Mouse (Mus musculus) MEL (cell line): ENCODE measurements around the gene Gprc5d. TPM values are rescaled to one million over a fixed set of nuclear protein-coding genes. Genes with fewer than 3 reads are reported as not detected.

ENCODE experiments used
- DNase-seq: peaks from one replicate; pipeline ENCODE4 v3.0.0; 2011; ENCODE audit warnings: low read depth, low spot score
- H3K27ac ChIP-seq: 2 replicates; pipeline ENCODE4 v1.5.1; 2012; ENCODE audit warnings: low read depth, mild to moderate bottlenecking, control low read depth, low read length, moderate library complexity; ENCODE audit not compliant: control insufficient read depth
- H3K27me3 ChIP-seq, 2 experiments: fragments of 150-350 bp in 1 of 2; sonication (generic) in 1 of 2; 2 replicates each; pipeline ENCODE4 v1.6.1; 2012; ENCODE audit warnings: low read length in 2 of 2, mild to moderate bottlenecking in 2 of 2, improper control_type of control experiment in 1 of 2, moderate library complexity in 1 of 2; ENCODE audit not compliant: insufficient read depth in 2 of 2, control insufficient read depth in 1 of 2
- H3K36me3 ChIP-seq, 2 experiments: 2 replicates each; pipeline ENCODE4 v1.6.1; 2012 to 2014; ENCODE audit warnings: low read length in 2 of 2, improper control_type of control experiment in 1 of 2, inconsistent platforms in 1 of 2, mild to moderate bottlenecking in 1 of 2; ENCODE audit not compliant: insufficient read depth in 2 of 2, control insufficient read depth in 1 of 2
- H3K4me1 ChIP-seq, 2 experiments: fragments of 150-350 bp in 1 of 2; sonication (generic) in 1 of 2; 2 replicates each; pipeline ENCODE4 v1.6.1; 2012; ENCODE audit warnings: low read length in 2 of 2, improper control_type of control experiment in 1 of 2, mild to moderate bottlenecking in 1 of 2; ENCODE audit not compliant: insufficient read depth in 2 of 2, control insufficient read depth in 1 of 2
- H3K4me3 ChIP-seq, 2 experiments: fragments of 150-350 bp in 1 of 2; sonication (generic) in 1 of 2; 2 replicates each; pipeline ENCODE4 v1.5.1; 2012; ENCODE audit warnings: low read depth in 2 of 2, low read length in 2 of 2, mild to moderate bottlenecking in 2 of 2, moderate library complexity in 2 of 2, control low read depth in 1 of 2, improper control_type of control experiment in 1 of 2; ENCODE audit not compliant: control insufficient read depth in 1 of 2, insufficient read depth in 1 of 2
- H3K79me2 ChIP-seq: 2 replicates; pipeline ENCODE4 v1.6.1; 2012; ENCODE audit warnings: mild to moderate bottlenecking, low read length, moderate library complexity; ENCODE audit not compliant: control insufficient read depth, poor library complexity, insufficient read depth
- H3K9ac ChIP-seq: 2 replicates; pipeline ENCODE4 v1.6.1; 2012; ENCODE audit warnings: low read depth, mild to moderate bottlenecking, control low read depth, low read length, moderate library complexity; ENCODE audit not compliant: control insufficient read depth, poor library complexity, severe bottlenecking
- H3K9me3 ChIP-seq: fragments of 150-350 bp; sonication (generic); replicated peaks from 2 replicates; pipeline ENCODE4 v1.6.1; 2012; ENCODE audit warnings: mild to moderate bottlenecking, low read length, improper control_type of control experiment, moderate library complexity; ENCODE audit not compliant: insufficient read depth
- CHD1 ChIP-seq: IDR thresholded peaks from 2 replicates; pipeline ENCODE4 v1.6.1; 2012; ENCODE audit warnings: low read depth, mild to moderate bottlenecking, inconsistent platforms, low read length, improper control_type of control experiment
- CHD2 ChIP-seq: IDR thresholded peaks from 2 replicates; pipeline ENCODE4 v1.6.1; 2011; ENCODE audit warnings: low read length, improper control_type of control experiment
- CTCF ChIP-seq, 3 experiments: IDR thresholded peaks in 2 of 3; conservative IDR thresholded peaks in 1 of 3; 2 replicates each; pipeline ENCODE4 v1.5.1; 2011 to 2012; ENCODE audit warnings: low read length in 3 of 3, low read depth in 2 of 3, mild to moderate bottlenecking in 2 of 3, improper control_type of control experiment in 1 of 3, inconsistent platforms in 1 of 3, mixed read lengths in 1 of 3, moderate library complexity in 1 of 3; ENCODE audit not compliant: control insufficient read depth in 1 of 3, insufficient read depth in 1 of 3, poor library complexity in 1 of 3, severe bottlenecking in 1 of 3
- ELF1 ChIP-seq: IDR thresholded peaks from 2 replicates; pipeline ENCODE4 v1.6.1; 2014; ENCODE audit warnings: low read depth, mild to moderate bottlenecking, inconsistent platforms, low read length, improper control_type of control experiment, moderate library complexity
- EP300 ChIP-seq, 2 experiments: IDR thresholded peaks; 2 replicates each; pipeline ENCODE4 v1.6.1; 2011; ENCODE audit warnings: improper control_type of control experiment in 2 of 2, low read length in 2 of 2, low read depth in 1 of 2, mild to moderate bottlenecking in 1 of 2
- GABPA ChIP-seq: IDR thresholded peaks from 2 replicates; pipeline ENCODE4 v1.6.1; 2012; ENCODE audit warnings: low read depth, mild to moderate bottlenecking, inconsistent platforms, low read length, improper control_type of control experiment, moderate library complexity
- GATA1 ChIP-seq: IDR thresholded peaks from 2 replicates; pipeline ENCODE4 v1.6.1; 2011; ENCODE audit warnings: low read depth, low read length, improper control_type of control experiment
- HCFC1 ChIP-seq: IDR thresholded peaks from 2 replicates; pipeline ENCODE4 v1.6.1; 2012; ENCODE audit warnings: low read depth, mild to moderate bottlenecking, inconsistent platforms, low read length, improper control_type of control experiment, moderate library complexity
- JUND ChIP-seq: IDR thresholded peaks from 2 replicates; pipeline ENCODE4 v1.6.1; 2011; ENCODE audit warnings: low read depth, mild to moderate bottlenecking, improper control_type of control experiment, low read length
- MAFK ChIP-seq: IDR thresholded peaks from 2 replicates; pipeline ENCODE4 v1.6.1; 2011; ENCODE audit warnings: low read depth, mild to moderate bottlenecking, low read length, improper control_type of control experiment, borderline replicate concordance
- MAX ChIP-seq: IDR thresholded peaks from 2 replicates; pipeline ENCODE4 v1.6.1; 2011; ENCODE audit warnings: low read length, improper control_type of control experiment
- MEF2A ChIP-seq: IDR thresholded peaks from 2 replicates; pipeline ENCODE4 v1.6.1; 2014; ENCODE audit warnings: low read depth, mild to moderate bottlenecking, inconsistent platforms, low read length, improper control_type of control experiment; ENCODE audit not compliant: poor library complexity, insufficient replicate concordance, severe bottlenecking; ENCODE audit errors: extremely low read depth
- MXI1 ChIP-seq: IDR thresholded peaks from 2 replicates; pipeline ENCODE4 v1.6.1; 2011; ENCODE audit warnings: mild to moderate bottlenecking, low read depth, low read length, improper control_type of control experiment
- MYB ChIP-seq: IDR thresholded peaks from 2 replicates; pipeline ENCODE4 v1.6.1; 2011; ENCODE audit warnings: mild to moderate bottlenecking, low read depth, low read length, improper control_type of control experiment
- NELFE ChIP-seq: IDR thresholded peaks from 2 replicates; pipeline ENCODE4 v1.6.1; 2011; ENCODE audit warnings: low read depth, low read length, improper control_type of control experiment
- NRF1 ChIP-seq: IDR thresholded peaks from 2 replicates; pipeline ENCODE4 v1.6.1; 2014; ENCODE audit warnings: low read depth, mild to moderate bottlenecking, inconsistent platforms, low read length, improper control_type of control experiment, moderate library complexity; ENCODE audit not compliant: poor library complexity, insufficient read depth, severe bottlenecking
- POLR2A ChIP-seq, 2 experiments: IDR thresholded peaks; 2 replicates each; pipeline ENCODE4 v1.6.1; 2011 to 2012; ENCODE audit warnings: low read length in 2 of 2, mild to moderate bottlenecking in 2 of 2, control low read depth in 1 of 2, improper control_type of control experiment in 1 of 2, low read depth in 1 of 2, moderate library complexity in 1 of 2; ENCODE audit not compliant: control insufficient read depth in 1 of 2, insufficient read depth in 1 of 2, poor library complexity in 1 of 2
- POLR2AphosphoS2 ChIP-seq: IDR thresholded peaks from 2 replicates; pipeline ENCODE4 v1.6.1; 2011; ENCODE audit warnings: low read length, improper control_type of control experiment
- POLR2AphosphoS5 ChIP-seq: IDR thresholded peaks from 2 replicates; pipeline ENCODE4 v1.6.1; 2012; ENCODE audit warnings: low read depth, borderline replicate concordance, mild to moderate bottlenecking, inconsistent platforms, low read length, moderate library complexity, mixed read lengths
- RAD21 ChIP-seq: IDR thresholded peaks from 2 replicates; pipeline ENCODE4 v1.6.1; 2011; ENCODE audit warnings: mild to moderate bottlenecking, low read depth, low read length, improper control_type of control experiment
- SIN3A ChIP-seq: IDR thresholded peaks from 2 replicates; pipeline ENCODE4 v1.6.1; 2012; ENCODE audit warnings: low read length, improper control_type of control experiment, inconsistent platforms
- SMC3 ChIP-seq: IDR thresholded peaks from 2 replicates; pipeline ENCODE4 v1.6.1; 2011; ENCODE audit warnings: low read depth, low read length, improper control_type of control experiment
- TAL1 ChIP-seq: IDR thresholded peaks from 2 replicates; pipeline ENCODE4 v1.6.1; 2012; ENCODE audit warnings: mild to moderate bottlenecking, inconsistent platforms, low read length, moderate library complexity, mixed read lengths
- TCF12 ChIP-seq: IDR thresholded peaks from 2 replicates; pipeline ENCODE4 v1.6.1; 2014; ENCODE audit warnings: low read depth, mild to moderate bottlenecking, inconsistent platforms, low read length, improper control_type of control experiment, moderate library complexity
- UBTF ChIP-seq: IDR thresholded peaks from 2 replicates; pipeline ENCODE4 v1.6.1; 2012; ENCODE audit warnings: low read depth, mild to moderate bottlenecking, inconsistent platforms, low read length, improper control_type of control experiment, moderate library complexity, borderline replicate concordance; ENCODE audit not compliant: insufficient read depth
- USF2 ChIP-seq, 2 experiments: IDR thresholded peaks; 2 replicates each; pipeline ENCODE4 v1.6.1; 2011 to 2012; ENCODE audit warnings: improper control_type of control experiment in 2 of 2, low read length in 2 of 2, borderline replicate concordance in 1 of 2, inconsistent platforms in 1 of 2, low read depth in 1 of 2, mild to moderate bottlenecking in 1 of 2; ENCODE audit not compliant: insufficient read depth in 1 of 2
- ZC3H11A ChIP-seq: IDR thresholded peaks from 2 replicates; pipeline ENCODE4 v1.6.1; 2012; ENCODE audit warnings: low read depth, mild to moderate bottlenecking, inconsistent platforms, low read length, improper control_type of control experiment
- ZKSCAN1 ChIP-seq: IDR thresholded peaks from 2 replicates; pipeline ENCODE4 v1.6.1; 2012; ENCODE audit warnings: low read depth, mild to moderate bottlenecking, inconsistent platforms, low read length, improper control_type of control experiment, moderate library complexity
- ZMIZ1 ChIP-seq: IDR thresholded peaks from 2 replicates; pipeline ENCODE4 v1.6.1; 2012; ENCODE audit warnings: low read depth, mild to moderate bottlenecking, inconsistent platforms, low read length, improper control_type of control experiment, moderate library complexity
- ZNF384 ChIP-seq: IDR thresholded peaks from 2 replicates; pipeline ENCODE4 v1.6.1; 2012; ENCODE audit warnings: low read depth, mild to moderate bottlenecking, inconsistent platforms, low read length, improper control_type of control experiment
- polyA plus RNA-seq, 2 experiments: library from polyadenylated mRNA; stranded (reverse) in 1 of 2; unstranded in 1 of 2; fragments of >175 nt in 1 of 2; fragments of >200 nt in 1 of 2; gene quantifications; 2 replicates each; pipeline versions ENCODE4 v1.2.1 to v1.2.4; 2012; ENCODE audit warnings: low replicate concordance in 2 of 2, low read depth in 1 of 2; ENCODE audit not compliant: insufficient read length in 2 of 2, insufficient read depth in 1 of 2, missing spikeins in 1 of 2
- total RNA-seq: library from RNA; depleted of rRNA; stranded (reverse); fragments of 300-350 nt; gene quantifications from 2 replicates; pipeline ENCODE4 v1.2.3, GENCODE M21; 2012

The Gprc5d gene
- total and polyA plus RNA-seq, 3 experiments, result not detected

DNA sequence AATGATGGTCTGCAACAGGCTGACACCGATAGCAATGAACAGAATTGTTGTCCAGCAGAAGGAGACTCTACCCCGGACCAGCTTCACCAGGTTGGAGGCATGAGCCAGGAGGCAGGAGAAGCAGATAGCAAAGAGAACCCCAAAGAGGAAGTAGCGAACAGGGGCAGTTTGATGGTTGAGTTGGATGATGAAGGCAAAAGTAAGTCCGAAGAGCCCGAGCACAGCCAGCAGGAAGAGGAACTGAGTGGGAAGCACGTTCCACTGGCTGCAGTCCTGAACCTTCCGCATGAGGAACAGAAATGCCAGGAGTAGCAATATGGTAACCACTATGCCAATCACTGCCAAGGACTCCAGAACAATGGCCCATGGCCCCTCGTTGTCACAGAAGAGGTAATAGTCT lies 1.6 kb downstream of the Gprc5d start:
- no peaks in the 10 kb centered on the region for H3K79me2 ChIP-seq
- H3K4me3 ChIP-seq, result no peak overlapping the region
- no peak overlapping the region for H3K27ac ChIP-seq
- no peaks in the 10 kb centered on the region for H3K9me3 ChIP-seq
- no peak for DNase-seq
- H3K36me3 ChIP-seq, result no peaks in the 10 kb centered on the region
- TF ChIP-seq USF2 (IDR thresholded peaks at IDR 0.05; ENCODE audit: borderline replicate concordance in 1 of 2, insufficient read depth in 1 of 2, low read depth in 1 of 2, low read length in 2 of 2) (no peak), MXI1 (no peak), JUND (no peak), MEF2A (no peak), GABPA (no peak), SIN3A (no peak), SMC3 (no peak), ZNF384 (no peak), ZMIZ1 (no peak), POLR2A (IDR thresholded peaks at IDR 0.05; ENCODE audit: control insufficient read depth in 1 of 2, insufficient read depth in 1 of 2, low read depth in 1 of 2, low read length in 2 of 2, poor library complexity in 1 of 2) (no peak), CTCF (IDR thresholded peaks at IDR 0.05 in 2 of 3, conservative IDR thresholded peaks at IDR 0.05 in 1 of 3; ENCODE audit: control insufficient read depth in 1 of 3, insufficient read depth in 1 of 3, low read depth in 2 of 3, low read length in 3 of 3, poor library complexity in 1 of 3, severe bottlenecking in 1 of 3) (no peak), HCFC1 (no peak), MYB (no peak), GATA1 (no peak), ZKSCAN1 (no peak), NRF1 (no peak), CHD2 (no peak), MAX (no peak), CHD1 (no peak), ELF1 (no peak)
- no peaks in the 10 kb centered on the region for H3K27me3 ChIP-seq
- H3K4me1 ChIP-seq, result no peaks in the 10 kb centered on the region
- no peak overlapping the region for H3K9ac ChIP-seq

DNA sequence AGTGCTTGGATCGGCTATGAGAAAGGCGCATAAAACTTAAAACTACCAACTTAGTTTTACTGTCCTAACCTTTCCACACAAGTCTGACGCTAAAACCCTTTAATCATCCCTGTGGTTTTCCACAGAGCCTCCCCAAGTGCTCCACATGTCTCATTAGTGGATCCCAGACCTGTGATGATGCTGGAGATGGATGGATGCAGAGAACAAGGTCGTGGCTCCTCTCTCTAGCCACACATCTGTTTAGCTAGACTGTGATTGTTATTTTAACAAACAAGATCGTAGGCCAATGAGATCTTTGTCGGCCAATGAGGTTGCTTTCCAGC lies 5.0 kb downstream of the Gprc5d start:
- H3K27ac ChIP-seq, result no peak overlapping the region
- no peaks in the 10 kb centered on the region; a peak in 1 of 4 replicates for H3K27me3 ChIP-seq
- H3K9ac ChIP-seq, result no peak overlapping the region
- TF ChIP-seq UBTF, result no peak
- no peak for TF ChIP-seq EP300 (IDR thresholded peaks at IDR 0.05; ENCODE audit: low read depth in 1 of 2, low read length in 2 of 2)
- no peak for TF ChIP-seq HCFC1
- no peak for TF ChIP-seq NELFE
- no peak for TF ChIP-seq POLR2AphosphoS2
- no peak for TF ChIP-seq SIN3A
- no peak for TF ChIP-seq RAD21
- no peak for TF ChIP-seq ZNF384
- no peak for TF ChIP-seq GABPA
- TF ChIP-seq POLR2AphosphoS5, result no peak
- no peak for TF ChIP-seq USF2 (IDR thresholded peaks at IDR 0.05; ENCODE audit: borderline replicate concordance in 1 of 2, insufficient read depth in 1 of 2, low read depth in 1 of 2, low read length in 2 of 2)
- TF ChIP-seq TCF12, result no peak
- TF ChIP-seq JUND, result no peak
- TF ChIP-seq MYB, result no peak
- no peak for TF ChIP-seq TAL1
- TF ChIP-seq ZC3H11A, result no peak
- no peak for TF ChIP-seq MAFK
- H3K4me1 ChIP-seq, result no peaks in the 10 kb centered on the region
- no peaks in the 10 kb centered on the region for H3K36me3 ChIP-seq
- DNase-seq, result no peak
- H3K9me3 ChIP-seq, result no peaks in the 10 kb centered on the region
- H3K79me2 ChIP-seq, result no peaks in the 10 kb centered on the region
- no peak overlapping the region for H3K4me3 ChIP-seq
